In the genomic region with DNA sequence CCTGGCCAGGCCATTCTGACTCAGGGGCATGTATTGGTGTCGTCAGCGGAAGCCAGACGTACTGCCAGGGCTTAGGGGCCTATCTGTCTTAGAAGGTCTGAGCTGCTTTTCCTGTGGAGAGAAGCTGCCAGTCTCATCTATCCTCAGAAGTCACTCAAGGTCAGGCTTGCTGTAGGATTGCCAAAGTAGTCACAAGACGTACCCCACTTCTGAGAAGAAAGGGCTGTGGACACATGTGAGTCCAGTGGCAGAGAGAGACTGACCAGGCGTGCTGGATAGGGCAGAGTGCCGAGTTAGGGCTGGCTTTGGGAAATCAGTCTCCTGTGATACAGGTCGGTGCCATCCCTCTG, we compare ENCODE assay signal across 9 mouse cellular contexts. TPM values are rescaled to one million over a fixed set of nuclear protein-coding genes. Genes with fewer than 3 reads are reported as not detected.
A peak's percentile ranks its signal among the peaks of the same experiment; 100 is the strongest.
DNase-seq lines count a peak whose midpoint lies in the region; TF ChIP-seq lines count a peak whose summit lies in the region.
"Had no signal": no experiment of that assay in that cellular context is flagged by ENCODE, and none has a peak within 500 bp of the region (broad histone marks: within the 10 kb centered on the region; RNA-seq: fewer than 3 reads in every experiment).

No protein-coding gene starts in this region.

- H3K9me3 ChIP-seq in embryonic facial prominence, embryonic 10.5 days: no peaks in the 10 kb centered on the region
- H3K9me3 ChIP-seq: midbrain, embryonic 10.5 days had no signal

- no peak for TF ChIP-seq POLR2A in cerebellum, adult 2 months (IDR thresholded peaks at IDR 0.05; ENCODE audit: borderline replicate concordance, insufficient read depth, low read length)
- no peak for TF ChIP-seq POLR2A in liver, adult 2 months (IDR thresholded peaks at IDR 0.05; ENCODE audit: extremely low read depth, insufficient read depth, low read length)

- no peaks in the 10 kb centered on the region for H3K27me3 ChIP-seq in cerebellum, adult 2 months (ENCODE audit: control insufficient read depth, insufficient read depth, low read length)
- no peaks in the 10 kb centered on the region for H3K27me3 ChIP-seq in liver, adult 2 months (ENCODE audit: control insufficient read depth, insufficient read depth, low read length)
- no peaks in the 10 kb centered on the region for H3K27me3 ChIP-seq in embryonic facial prominence, embryonic 10.5 days (replicated peaks; ENCODE audit: low read depth, poor library complexity, severe bottlenecking)

- DNase-seq in cerebellum, adult 2 months: no peak
- DNase-seq in cerebellum, postnatal 4 days (ENCODE audit: low spot score in 2 of 2): no peak
- DNase-seq in liver, adult 2 months (ENCODE audit: extremely low read depth, low read depth, low spot score): peak; percentile 35
- no peak for DNase-seq in liver
- no peak for DNase-seq in embryonic facial prominence, embryonic 10.5 days (ENCODE audit: low spot score)
- DNase-seq in lung, postnatal 36 days: peak; percentile 57
- DNase-seq in left cerebral cortex, postnatal 25 days (ENCODE audit: low spot score in 2 of 2): no peak
- no peak for DNase-seq in gastrocnemius, postnatal 14 days

- TF ChIP-seq CTCF in cerebellum, adult 2 months (IDR thresholded peaks at IDR 0.05; ENCODE audit: borderline replicate concordance, insufficient read depth, low read depth, low read length): no peak
- no peak for TF ChIP-seq CTCF in liver, adult 2 months (IDR thresholded peaks at IDR 0.05; ENCODE audit: low read depth, low read length)

- H3K9ac ChIP-seq in liver, adult 2 months (ENCODE audit: low read depth, low read length): no peak overlapping the region

- no peaks in the 10 kb centered on the region for H3K36me3 ChIP-seq in liver, adult 2 months (ENCODE audit: control insufficient read depth, insufficient read depth, low read length)
- H3K36me3 ChIP-seq in embryonic facial prominence, embryonic 10.5 days (replicated peaks): peaks cover 28% of the 10 kb centered on the region

- peak overlapping the region; percentile 0; the same call in 1 of the 2 replicates for H3K27ac ChIP-seq in cerebellum, adult 2 months (ENCODE audit: insufficient read depth, low read length)
- peak overlapping the region; percentile 9; the same call in 1 of the 2 replicates for H3K27ac ChIP-seq in liver, adult 2 months (replicated peaks; ENCODE audit: insufficient read depth, low read depth, low read length)
- H3K27ac ChIP-seq in embryonic facial prominence, embryonic 10.5 days (replicated peaks): peak overlapping the region; percentile 10

- 79% methylated on average over 7 of the region's 7 CpGs for WGBS in cerebellum, adult 2 months
- 47% methylated on average over 7 of the region's 7 CpGs for WGBS in liver, adult 2 months
- whole genome bisulfite sequencing in embryonic facial prominence, embryonic 10.5 days: 90% methylated on average over 7 of the region's 7 CpGs

- intact Hi-C loops in left cerebral cortex, postnatal 25 days (cut with DNase I): no loop called here
- intact Hi-C loops in gastrocnemius, postnatal 14 days (cut with DNase I; ENCODE audit: low total_unique reads): loop anchor here (5.0 kb wide), 1 partner anchor 46 kb away; no protein-coding TSS in a partner anchor

- peaks cover 63% of the 10 kb centered on the region for H3K79me2 ChIP-seq in liver, adult 2 months (ENCODE audit: control insufficient read depth, insufficient read depth, low read length)

- no peak overlapping the region for H3K4me3 ChIP-seq in cerebellum, adult 2 months (replicated peaks; ENCODE audit: insufficient read depth, low read depth, low read length)
- H3K4me3 ChIP-seq in liver, adult 2 months (ENCODE audit: insufficient read depth, low read depth, low read length): no peak overlapping the region
- no peak overlapping the region for H3K4me3 ChIP-seq in embryonic facial prominence, embryonic 10.5 days
- H3K4me3 ChIP-seq: midbrain, embryonic 10.5 days had no signal

- peaks cover 15% of the 10 kb centered on the region for H3K4me1 ChIP-seq in cerebellum, adult 2 months (ENCODE audit: control insufficient read depth, insufficient read depth, low read length)
- H3K4me1 ChIP-seq in liver, adult 2 months (ENCODE audit: control insufficient read depth, insufficient read depth, low read length): peaks cover 39% of the 10 kb centered on the region
- peaks cover 74% of the 10 kb centered on the region for H3K4me1 ChIP-seq in embryonic facial prominence, embryonic 10.5 days

RNA-seq across cellular contexts. Expression of gene Capzb, which starts 40.4 kb away (rescaled TPM):
- 199 and 220 TPM in 2 replicates for polyA plus RNA-seq in cerebellum, adult 2 months (2012; rRNA removed)
- 51.4 and 58.5 TPM in 2 replicates for total RNA-seq in liver, adult 2 months (2014; rRNA removed)
- polyA plus RNA-seq in liver, adult 2 months (2012; rRNA removed): 52.6 and 56.4 TPM in 2 replicates
- 388 and 409 TPM in 2 replicates for polyA plus RNA-seq in embryonic facial prominence, embryonic 10.5 days (2016; fragmentation: Nextera tagmentation; extraction: Ambion mirVana)
- total RNA-seq in left cerebral cortex, postnatal 25 days (2021): 100 to 1,000 TPM; 350 to 351 TPM
- total RNA-seq in gastrocnemius, postnatal 14 days (2021): 100 to 1,000 TPM; 590 to 617 TPM

Comparison
In these comparisons a context has a peak if more than half of its experiments do, and no peak if none do; other contexts are left out.
1. DNase-seq: peak in liver, adult 2 months (single experiment) and lung, postnatal 36 days (single experiment); none in cerebellum, adult 2 months (0 of 2), cerebellum, postnatal 4 days (0 of 2), liver (single experiment), embryonic facial prominence, embryonic 10.5 days (single experiment), left cerebral cortex, postnatal 25 days (0 of 2) and gastrocnemius, postnatal 14 days (single experiment).
2. Peak in every context shown above with its lines, with median percentiles within 50 percentile points of each other: H3K27ac ChIP-seq.